Mouse (Mus musculus): ENCODE results near the gene Shkbp1.

The Shkbp1 gene

DNA sequence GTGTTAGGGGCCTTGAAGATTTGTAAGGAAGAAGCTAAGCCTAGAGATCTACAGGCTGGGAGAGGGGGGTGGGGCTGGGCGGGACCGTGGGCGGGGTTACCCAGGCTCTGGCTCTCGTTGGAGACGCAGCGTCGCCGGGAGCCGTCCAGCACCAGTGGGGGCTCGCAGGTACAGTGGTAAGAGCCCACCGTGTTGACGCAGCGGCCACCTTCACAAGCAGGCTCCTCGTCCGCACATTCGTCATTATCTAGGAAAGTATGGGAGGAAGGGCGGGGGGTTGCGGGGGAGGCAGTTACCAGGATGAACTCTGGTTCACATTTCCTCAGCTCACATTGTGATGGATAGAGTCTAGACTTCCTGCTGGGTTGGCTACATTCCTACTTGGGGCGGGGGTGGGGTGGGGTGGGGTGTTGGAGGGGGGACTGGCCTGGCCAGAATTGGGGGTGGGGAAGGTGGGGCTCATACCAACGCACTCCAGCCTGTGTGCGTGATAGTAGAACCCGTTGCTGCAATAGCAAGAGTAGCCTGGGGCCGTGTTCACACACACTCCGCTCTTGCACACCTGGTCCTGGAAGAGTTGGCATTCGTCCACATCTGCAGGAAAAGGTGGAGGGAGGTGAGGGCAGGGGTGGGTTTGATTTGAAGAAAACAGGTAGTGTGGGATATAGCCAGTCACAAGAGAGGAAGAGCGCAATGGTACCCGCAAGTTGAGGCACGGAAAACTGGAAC lies 46.8 kb downstream of the Shkbp1 start:
- no peak for DNase-seq

DNA sequence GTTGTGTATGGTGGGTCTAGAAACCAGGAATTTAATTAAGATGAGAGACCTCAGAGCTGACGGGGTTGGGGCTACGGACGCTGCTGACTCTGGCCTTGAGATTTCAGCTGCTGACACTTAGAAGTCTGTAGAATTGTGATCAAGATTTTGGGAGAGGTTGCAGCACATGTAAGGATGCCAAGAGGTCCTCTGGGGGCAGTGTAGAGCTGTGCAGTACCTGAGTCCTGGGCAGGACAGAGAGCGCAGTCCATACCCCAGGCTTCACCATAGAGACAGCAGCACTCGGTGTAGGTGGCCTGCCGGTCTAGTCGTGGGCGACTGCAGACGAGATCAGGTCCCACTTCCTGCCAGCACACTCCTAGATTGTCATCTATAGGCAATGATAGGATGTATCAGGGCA lies 48.3 kb downstream of the Shkbp1 start:
- no peak for DNase-seq

DNA sequence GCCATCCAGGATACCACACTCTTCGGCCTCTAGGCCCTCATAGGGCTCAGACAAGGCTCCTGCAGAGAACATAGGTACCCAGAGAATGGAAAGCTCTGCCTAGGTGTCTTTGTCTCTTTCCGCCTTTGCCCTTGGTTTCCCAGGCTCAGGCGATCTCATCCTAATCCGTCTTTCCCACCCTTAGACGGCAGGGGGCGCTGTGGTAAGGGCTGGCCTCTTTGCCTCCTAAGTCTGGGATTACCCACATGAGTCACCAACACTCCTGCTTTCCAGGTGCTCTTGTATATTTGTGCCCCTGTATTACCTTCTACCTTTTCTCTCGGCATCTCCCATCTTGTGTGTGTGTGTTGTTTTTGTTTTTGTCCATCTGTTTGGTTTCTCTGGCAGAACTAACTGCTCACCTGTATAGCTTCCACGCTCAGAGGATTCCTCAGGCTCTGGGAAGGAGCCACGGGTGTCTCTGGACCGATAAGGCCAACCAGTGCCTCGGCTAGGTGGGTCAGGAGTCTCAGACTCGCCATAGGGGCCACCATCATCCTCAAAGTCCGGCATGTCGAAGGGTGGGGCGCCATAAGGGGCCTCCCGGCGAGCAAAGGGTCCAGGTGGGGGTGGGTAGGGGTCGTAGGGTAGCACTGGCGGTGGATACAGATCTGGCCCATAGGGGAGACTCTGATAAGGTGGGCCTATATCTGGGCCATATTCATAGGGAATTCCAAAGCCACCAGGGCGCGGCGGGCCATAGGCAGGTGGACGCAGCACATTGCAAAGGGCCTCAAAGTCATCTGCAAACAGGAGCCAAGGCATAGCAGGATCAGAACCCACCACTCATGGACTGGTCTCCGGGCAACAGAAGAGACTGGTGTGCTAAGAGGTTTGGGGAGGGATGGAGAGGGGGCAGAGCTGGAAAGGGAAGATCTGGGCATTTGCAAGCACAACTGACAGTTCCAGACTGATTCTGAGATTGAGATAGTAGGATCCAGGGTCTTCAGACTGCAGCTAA lies 49.4 kb downstream of the Shkbp1 start:
- no peak for DNase-seq

DNA sequence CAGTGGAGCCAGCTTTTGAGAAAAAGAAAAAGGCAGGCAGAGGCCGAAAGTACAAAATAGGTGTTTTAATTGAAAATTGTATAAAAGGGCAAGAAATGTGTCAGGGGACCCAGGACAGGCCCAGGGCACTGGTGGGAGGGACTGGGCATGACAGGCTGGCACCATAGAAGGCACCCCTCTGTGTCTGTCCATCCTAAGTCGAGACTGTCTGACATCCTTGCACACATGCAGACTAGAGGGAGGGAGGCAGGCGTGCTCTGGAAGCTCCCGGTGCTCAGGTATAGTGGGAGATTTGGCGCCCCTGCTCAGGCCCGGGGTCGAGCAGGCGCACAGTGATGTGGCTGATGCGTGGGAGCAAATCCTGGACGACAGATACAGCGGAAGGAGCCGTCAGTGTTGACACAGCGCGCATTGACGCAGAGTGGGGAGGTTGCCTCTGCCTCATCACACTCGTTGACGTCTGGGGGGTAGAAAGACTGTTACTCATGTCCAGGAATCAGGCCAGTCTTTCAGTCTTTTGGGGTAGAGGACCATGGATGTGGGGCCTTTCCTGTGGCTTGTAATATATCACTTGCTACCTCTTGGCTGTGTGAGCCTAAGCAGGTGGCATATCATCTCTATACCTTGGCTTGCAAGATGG lies 50.6 kb downstream of the Shkbp1 start:
- DNase-seq, result no peak

DNA sequence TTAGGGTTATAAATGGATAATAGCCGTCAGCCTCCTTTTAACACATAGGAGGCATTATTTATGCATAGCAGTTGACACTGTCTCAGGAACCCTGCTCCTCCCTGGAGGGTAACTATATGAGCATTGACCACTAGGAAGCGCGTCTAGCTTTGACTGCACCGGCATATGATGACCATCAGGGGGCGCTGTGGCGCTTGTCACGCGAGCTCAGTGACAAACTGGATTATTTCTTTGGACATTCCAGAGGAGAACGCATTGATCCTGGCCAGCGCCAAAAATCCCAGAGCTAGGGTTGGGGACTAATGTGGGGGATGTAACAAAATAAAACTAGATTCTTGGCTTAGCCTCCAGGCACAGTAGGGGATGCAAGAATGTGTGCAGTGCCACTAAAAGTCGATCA lies 53.6 kb downstream of the Shkbp1 start:
- DNase-seq, result peak; percentile 60

DNA sequence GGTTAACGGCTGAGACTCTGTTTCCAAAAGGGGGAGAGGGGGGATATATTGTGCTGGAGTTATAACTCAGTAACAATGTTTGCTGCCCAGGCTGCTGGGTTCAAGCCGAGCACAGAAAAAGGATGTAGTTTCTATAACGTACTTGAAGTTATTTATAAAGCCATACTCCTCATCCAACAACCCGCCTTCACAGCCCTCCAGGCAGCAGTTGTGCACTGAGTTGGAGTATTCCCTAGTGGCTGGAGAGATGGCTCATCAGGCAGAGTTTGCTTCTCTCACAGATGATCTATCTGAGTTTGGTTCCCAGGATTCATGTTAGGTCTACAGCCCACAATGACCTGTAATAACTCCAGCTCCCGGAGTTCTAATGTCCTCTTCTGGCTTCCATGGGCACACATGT lies 55.0 kb downstream of the Shkbp1 start:
- no peak for DNase-seq

DNA sequence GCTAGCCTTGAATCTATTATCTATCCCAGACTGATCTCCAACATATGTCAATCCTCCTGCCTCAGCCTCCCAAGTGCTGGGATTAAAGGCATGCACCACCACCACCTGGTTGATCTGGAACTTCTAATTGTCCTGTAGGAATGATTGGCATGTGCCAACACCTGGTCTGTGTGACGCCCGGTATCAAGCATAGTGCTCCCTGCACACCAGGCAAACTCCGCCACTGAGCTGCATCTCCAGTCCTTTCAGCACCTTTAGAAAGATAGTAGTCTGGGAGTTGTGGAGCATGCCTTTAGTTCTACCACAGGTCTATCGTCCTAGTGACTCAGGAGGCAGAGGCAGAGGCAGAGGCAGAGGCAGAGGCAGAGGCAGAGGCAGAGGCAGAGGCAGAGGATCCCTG lies 55.5 kb downstream of the Shkbp1 start:
- no peak for DNase-seq

DNA sequence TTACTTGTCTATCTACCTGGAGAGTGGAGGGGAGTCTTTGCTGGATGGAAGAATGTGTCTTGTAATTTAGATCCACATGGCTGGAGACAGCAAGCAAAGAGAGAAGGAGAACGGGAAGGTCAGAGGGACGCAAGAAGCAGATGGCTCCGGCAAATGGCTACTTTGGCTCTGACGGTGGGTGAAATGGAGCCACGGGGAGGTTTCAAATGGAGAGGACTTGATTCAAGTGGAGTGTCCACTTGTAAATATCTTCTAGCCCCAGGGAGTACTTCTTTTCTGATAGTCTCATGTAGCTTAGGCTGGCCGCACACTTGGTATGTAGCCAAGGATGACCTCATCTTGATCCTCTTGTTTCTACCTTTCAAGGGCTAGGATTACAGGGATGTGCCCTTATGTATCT lies 57.0 kb downstream of the Shkbp1 start:
- DNase-seq, result peak; percentile 55

DNA sequence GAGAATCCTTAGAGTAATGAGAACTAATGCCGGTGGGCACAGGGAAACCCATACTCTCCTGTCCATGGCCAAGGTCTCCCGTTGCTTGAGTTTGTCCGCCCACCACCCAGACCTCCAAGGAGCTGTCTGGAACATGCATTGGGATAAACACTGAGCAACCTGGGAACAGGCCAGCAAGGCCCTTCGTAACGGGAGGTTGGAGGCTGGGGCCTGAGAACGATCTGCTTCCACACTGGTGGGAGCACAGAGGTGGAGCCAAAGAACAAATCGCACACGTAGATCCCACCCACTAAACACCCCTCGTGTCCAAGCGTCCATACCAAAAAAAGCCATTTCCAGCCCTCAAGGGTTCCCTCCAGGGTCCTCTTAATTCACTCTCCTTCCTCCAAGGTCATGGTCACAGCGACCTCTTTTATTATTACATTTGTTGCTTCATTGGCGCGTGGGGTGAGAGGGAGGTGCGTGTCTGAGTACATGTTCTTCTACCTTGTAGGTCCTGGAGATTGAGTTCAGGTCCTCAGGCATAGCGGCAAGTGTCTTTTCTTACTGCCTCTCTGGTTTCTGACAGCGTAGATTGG lies 57.7 kb downstream of the Shkbp1 start:
- no peak for DNase-seq

DNA sequence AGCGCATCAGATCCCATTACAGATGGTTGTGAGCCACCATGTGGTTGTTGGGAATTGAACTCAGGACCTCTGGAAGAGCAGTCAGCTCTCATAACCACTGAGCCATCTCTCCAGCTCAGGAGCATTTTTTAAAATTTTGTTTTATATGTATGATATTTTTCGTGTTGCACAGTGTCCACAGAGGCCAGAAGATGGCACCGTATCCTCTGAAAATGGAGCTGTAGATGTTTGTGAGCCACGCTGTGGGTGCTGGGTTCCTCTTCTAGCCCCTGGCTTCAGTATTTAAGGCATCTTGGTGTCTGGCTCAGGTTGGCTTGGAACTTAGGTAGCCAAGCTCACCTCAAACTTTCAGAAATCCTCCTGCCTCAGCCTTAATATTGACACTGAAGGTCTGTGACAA lies 59.3 kb downstream of the Shkbp1 start:
- no peak for DNase-seq

DNA sequence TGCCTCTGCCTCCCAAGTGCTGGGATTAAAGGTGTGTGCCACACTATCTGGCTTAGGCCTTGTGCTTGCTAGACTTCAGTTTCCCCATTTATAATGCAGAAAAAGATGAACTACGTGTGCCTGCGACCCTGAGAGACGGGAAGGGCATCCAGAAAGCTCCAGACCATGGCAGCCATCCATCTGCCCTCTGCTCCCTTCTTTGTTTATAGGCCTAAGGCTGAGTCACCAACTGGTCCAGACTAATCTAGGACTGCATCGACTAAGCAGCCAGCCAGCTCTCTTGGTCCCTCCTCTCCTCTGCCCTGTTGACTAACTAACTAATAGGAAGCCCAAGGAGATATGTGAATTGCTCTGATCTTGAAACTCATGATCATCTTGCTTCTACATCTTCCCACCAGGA lies 59.9 kb downstream of the Shkbp1 start:
- no peak for DNase-seq

Measured in cerebellum, adult 11-12 months (tissue).